Mouse (Mus musculus) adipose tissue, adult 10 weeks (tissue): ENCODE results near the gene Cfdp1. TPM values are rescaled to one million over a fixed set of nuclear protein-coding genes. Genes with fewer than 3 reads are reported as not detected.

ENCODE experiments used
- polyA plus RNA-seq: library from polyadenylated mRNA; stranded (reverse); fragments of 350-450 nt; fragmentation: Illumina TruSeq; extraction: RNeasy Lipid Tissue Mini Kit (QIAGEN cat#74804); gene quantifications from one replicate; pipeline ENCODE4 v1.2.3, GENCODE M21; 2014; ENCODE audit warnings: low read depth, low replicate concordance

The Cfdp1 gene
- 80.8 TPM for polyA plus RNA-seq

DNA sequence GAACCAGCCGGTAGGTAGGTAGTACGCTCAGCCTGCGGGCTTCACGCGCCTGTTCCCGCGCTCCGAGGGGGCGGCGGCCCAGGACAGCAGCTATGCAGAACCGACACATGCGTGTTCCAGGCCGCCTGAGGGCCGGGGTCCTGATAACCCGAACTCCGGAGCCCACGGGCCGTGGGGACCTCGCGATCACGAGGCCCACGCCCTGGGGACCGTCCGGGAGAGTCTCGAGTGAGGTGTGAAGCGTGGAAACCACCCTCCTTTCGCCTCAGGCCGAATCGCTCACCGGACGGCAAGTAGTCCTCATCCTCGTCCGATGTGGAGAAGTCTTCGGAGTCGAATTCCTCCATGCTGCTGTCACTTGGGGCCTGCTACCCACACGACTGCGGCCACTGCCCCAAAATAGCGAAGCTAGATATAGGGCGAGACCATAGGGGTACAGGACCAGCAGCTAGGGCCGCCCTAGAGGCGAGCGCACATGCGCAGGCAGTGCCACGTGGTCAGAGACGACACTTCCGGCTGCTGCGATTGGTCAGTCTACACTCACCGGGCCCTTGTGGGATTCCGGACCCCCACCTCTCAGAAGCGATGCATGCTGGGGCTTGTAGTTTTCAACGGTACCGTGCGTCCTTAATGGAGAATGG lies at the start of gene Cfdp1:
Gene Cfdp1 (minus strand): TSS at position 431 of the 641 bp plus-strand sequence.

GRCm38 (mm10) chr8:111876355-111876948 lies 22.4 kb upstream of the Cfdp1 start, which contains the start of gene Tmem170:
Tmem170 (minus strand) TSS chr8:111876750.

GRCm38 (mm10) chr8:111743792-111744696 lies 110.0 kb downstream of the Cfdp1 start, which contains the start of gene Bcar1:
Bcar1 (minus strand) TSS chr8:111743809.

Other genes with a start within 250 kb of the Cfdp1 start
- gene Ldhd, start 223.9 kb downstream of the Cfdp1 start, polyA plus RNA-seq: 267 TPM
- gene Zfp1, start 210.9 kb downstream of the Cfdp1 start, polyA plus RNA-seq: 20.4 TPM
- 2.3 TPM for gene Ctrb1, start 163.3 kb downstream of the Cfdp1 start, polyA plus RNA-seq
- gene Bcar1, start 110.5 kb downstream of the Cfdp1 start, polyA plus RNA-seq: 27.1 TPM
- gene Tmem170, start 22.5 kb upstream of the Cfdp1 start, polyA plus RNA-seq: 8.6 TPM
- not detected for gene Chst5, start 56.2 kb upstream of the Cfdp1 start, polyA plus RNA-seq
- 11.7 TPM for gene Tmem231, start 79.6 kb upstream of the Cfdp1 start, polyA plus RNA-seq
- gene Gabarapl2, start 86.4 kb upstream of the Cfdp1 start, polyA plus RNA-seq: 137 TPM
- 5.9 TPM for gene Adat1, start 138.0 kb upstream of the Cfdp1 start, polyA plus RNA-seq
- gene Kars, start 157.0 kb upstream of the Cfdp1 start, polyA plus RNA-seq: 61.8 TPM
- 16.7 TPM for gene Terf2ip, start 157.1 kb upstream of the Cfdp1 start, polyA plus RNA-seq
- gene Gm6793, start 160.7 kb upstream of the Cfdp1 start, polyA plus RNA-seq: not detected